Mouse (Mus musculus) ES-Bruce4 (cell line): ENCODE measurements around the gene Mks1.

Experiments used
- CTCF ChIP-seq: IDR thresholded peaks from one replicate; pipeline ENCODE4 v1.8.1; 2011; ENCODE audit warnings: low read depth, low read length
- EP300 ChIP-seq: IDR thresholded peaks from 2 replicates; pipeline ENCODE4 v1.6.1; 2011; ENCODE audit warnings: low read depth, low read length; ENCODE audit not compliant: insufficient read depth
- POLR2A ChIP-seq: IDR thresholded peaks from one replicate; pipeline ENCODE4 v1.8.1; 2011; ENCODE audit warnings: low read length; ENCODE audit not compliant: insufficient read depth

GRCm38 (mm10) chr11:87892168-87892567, 39.2 kb downstream of the Mks1 start, which contains the start of gene Olfr462:
- TF ChIP-seq POLR2A (no peak), CTCF (no peak), EP300 (no peak)
